Mouse (Mus musculus): ENCODE data around the gene Mfsd4b3.

- TF ChIP-seq EP300 (IDR thresholded peaks at IDR 0.05; ENCODE audit: low read depth): no peak
- no peak for TF ChIP-seq CTCF (IDR thresholded peaks at IDR 0.05; ENCODE audit: low read depth)
These were observed 52.9 kb downstream of the Mfsd4b3 start for GRCm38 (mm10) chr10:39906799-39907658.

Data from heart, postnatal 0 days (tissue).